Mouse (Mus musculus) cerebellum, adult 18-20 months (tissue): ENCODE results near the gene Cisd1.
A peak's percentile ranks its signal among the peaks of the same experiment; 100 is the strongest.

ENCODE experiments used
- DNase-seq, 2 experiments: peaks; one replicate each; pipeline ENCODE4 v3.0.0; 2021

Gene Cisd1

DNA sequence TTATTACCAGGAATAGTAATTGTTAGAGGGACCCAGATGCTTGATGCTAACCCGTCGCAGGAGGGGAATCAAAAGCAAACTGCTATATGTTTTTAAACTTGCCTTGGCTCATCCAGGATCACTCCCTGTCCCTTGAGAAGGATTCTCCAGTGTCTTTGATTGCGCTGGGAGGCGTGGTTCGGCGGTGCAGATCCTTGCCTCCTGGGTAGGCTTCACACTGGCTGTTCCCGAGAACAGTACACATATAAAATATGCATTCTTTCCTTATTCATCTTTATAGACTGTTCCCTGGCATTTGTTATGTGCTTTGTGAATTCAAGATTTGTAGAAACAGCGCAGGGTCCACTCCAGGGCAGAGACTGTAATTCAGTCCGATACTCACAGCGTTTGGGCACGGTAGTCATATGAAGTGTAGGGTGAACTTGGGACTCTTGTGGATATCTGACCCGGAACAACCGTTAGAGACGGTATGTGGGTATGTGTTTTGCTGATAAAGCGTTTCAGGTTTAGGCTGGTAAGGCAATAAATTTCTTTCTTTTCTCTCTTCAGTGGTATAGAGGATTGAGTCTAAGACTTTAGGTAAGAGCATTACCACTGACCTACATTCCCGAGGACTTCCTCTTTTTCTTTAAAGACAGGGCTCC, 4.0 kb upstream of the Cisd1 start:
- DNase-seq: peak; percentile 23 to 27

GRCm38 (mm10) chr10:71347964-71348636, 3.3 kb upstream of the Cisd1 start:
- no peak for DNase-seq

DNA sequence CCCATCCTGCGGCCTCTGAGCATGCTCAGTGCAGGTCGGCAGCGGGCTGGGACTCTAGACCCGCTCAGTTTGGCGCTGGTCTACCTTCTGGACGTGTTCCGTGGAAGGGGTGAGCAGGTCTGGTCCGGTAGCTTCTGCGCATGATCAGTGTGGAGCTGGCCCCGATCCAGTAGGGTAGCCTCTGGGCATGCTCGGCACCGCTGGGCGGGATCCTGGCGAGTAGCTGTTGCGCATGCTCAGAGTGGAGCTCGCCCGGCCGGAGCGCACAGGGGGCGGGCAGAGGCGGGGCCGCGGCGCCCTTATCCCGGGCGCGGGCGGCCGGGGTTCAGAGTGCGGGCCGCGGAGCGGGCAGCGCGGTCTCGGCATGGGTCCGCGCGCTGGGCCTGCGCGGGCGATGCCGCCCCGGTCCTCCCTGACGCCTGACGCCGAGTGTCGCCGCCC, 2.8 kb upstream of the Cisd1 start, which contains the start of gene Ipmk:
Ipmk (plus strand) TSS at position 255 of the 441 bp plus-strand sequence.
- DNase-seq: peak; percentile 100

GRCm38 (mm10) chr10:71346722-71347508, 2.2 kb upstream of the Cisd1 start:
- DNase-seq: peak in 1 of 2 experiments; percentile 27

DNA sequence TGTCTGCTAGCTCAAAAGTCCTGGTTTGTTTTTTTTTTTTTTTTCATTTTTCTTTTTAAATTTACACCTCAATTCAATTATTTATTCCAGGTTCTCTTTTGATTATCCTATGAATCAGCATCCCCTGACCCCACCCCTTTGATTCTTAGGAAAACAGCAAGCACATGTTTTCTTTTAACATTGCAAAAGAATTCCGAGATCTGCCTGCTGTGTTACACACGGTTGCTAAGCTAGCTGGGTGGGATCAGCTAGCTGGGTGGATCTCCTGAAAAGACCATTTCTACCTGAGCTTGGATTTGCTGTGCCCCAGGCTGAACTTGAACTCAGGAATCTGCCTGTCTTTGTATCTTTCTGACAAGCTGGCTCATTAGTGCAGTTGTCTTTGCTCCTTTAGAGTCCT, 1.4 kb upstream of the Cisd1 start:
- no peak for DNase-seq

DNA sequence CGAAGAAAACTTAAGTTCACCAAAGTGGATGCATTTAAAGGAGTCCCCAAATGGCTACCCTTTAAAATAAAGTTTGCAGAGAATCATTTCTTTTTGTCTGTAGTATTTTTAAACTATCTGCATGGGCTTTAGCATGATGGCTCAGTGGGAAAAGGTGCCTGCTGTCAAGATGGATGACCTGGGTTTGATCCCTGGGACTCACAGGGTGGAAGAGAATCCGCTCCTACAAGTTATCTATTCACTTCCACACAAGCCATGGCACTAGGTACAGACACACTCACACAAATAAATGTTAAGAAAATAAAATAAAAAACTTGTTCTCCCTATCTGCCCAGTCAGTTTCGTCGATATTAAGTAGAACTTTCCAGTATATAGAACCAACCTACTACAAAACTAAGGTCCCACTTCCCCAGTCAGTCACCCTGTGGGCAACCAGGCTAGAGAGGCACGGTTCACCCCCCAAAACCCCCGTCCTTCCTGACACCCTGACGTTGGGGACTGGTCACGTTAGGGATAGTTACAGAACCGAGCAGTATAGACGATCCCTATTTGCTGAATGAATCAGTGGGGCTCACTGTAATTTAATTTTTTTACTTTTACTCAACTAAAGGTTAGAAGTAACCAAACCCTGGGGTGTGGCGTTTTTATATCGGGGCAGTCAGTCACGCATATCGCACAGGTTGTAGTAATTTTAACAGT, 1.0 kb downstream of the Cisd1 start:
- no peak for DNase-seq

DNA sequence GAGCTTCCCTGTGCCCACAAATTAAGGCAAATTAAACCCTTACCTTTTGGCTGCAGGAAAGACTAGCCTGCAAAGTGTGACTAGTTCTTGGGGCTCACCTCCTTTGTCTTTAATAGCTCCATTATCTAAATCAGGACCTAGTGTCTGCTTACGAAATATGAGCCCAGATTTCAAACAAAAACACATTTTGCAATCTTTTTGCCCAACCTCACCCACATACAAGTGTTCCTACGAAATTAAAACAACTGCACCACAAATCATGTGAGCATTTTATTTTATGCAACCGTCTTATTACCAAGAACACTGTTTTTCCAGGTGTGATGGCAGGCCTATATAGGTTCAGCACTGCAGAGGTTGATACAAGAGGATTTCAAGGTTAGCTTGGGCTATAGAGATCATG, 1.6 kb downstream of the Cisd1 start:
- DNase-seq: no peak

- no peak for DNase-seq
Measured at GRCm38 (mm10) chr10:71342030-71342805, 2.5 kb downstream of the Cisd1 start.

- DNase-seq: no peak
Measured at GRCm38 (mm10) chr10:71341290-71341689, 3.5 kb downstream of the Cisd1 start.

GRCm38 (mm10) chr10:71340195-71340594, 4.6 kb downstream of the Cisd1 start:
- DNase-seq: no peak

GRCm38 (mm10) chr10:71339463-71339862, 5.3 kb downstream of the Cisd1 start:
- DNase-seq: no peak

DNA sequence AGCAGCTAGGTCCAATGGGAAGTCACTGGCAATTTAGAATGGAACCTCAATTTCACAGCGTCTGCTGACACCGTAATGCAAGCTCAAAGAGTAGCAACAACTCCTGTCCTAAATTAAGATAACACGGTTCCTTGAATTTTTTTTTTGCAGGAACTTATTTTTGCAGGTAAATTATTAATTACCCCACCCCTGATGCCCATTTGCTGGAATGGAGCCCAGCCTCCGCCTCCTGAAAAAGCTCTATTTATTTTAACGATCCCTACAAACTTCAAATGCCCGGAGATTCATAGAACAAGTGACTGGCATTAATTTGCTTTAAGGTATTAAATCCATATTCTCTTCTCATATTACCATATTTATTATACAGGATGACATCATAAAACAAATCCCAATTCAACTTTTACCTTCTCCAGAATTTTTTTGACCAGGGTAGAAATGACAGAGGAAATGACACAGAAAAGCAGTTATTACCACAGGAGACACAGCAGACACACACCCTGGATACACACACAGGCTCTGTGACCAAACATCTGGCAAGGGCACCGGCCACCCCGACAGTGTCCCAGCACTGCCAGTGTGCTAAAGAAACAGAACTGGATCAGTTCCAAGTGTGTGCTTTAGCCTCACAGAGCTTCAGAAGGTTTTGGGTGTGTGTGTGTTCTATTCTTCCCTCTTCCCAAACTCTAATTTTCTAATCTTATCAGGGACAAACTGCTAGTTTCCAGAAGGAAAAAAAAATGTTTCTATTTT, 6.4 kb downstream of the Cisd1 start:
- no peak for DNase-seq

DNA sequence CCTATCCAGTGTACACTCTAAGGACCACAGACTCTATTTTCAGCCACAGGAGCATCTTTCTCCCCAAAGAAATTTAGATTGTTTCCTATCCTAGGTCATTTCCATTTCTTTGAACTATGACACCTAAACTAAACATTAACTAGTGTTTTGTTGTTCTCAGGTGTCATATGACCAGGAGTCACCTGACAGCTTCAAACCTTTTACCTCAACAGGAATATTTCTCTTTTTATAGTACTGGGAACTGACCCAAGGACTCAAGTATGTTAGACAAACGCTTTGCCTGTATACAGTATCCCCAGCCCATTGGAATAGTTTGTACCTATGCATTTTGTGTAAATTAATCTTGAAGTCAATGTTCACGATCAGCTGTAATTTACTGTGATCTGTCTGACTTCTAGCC, 7.0 kb downstream of the Cisd1 start:
- DNase-seq: no peak

GRCm38 (mm10) chr10:71332859-71333258, 11.9 kb downstream of the Cisd1 start:
- no peak for DNase-seq

GRCm38 (mm10) chr10:71332376-71332775, 12.4 kb downstream of the Cisd1 start:
- DNase-seq: no peak

GRCm38 (mm10) chr10:71331908-71332307, 12.8 kb downstream of the Cisd1 start:
- DNase-seq: no peak

DNA sequence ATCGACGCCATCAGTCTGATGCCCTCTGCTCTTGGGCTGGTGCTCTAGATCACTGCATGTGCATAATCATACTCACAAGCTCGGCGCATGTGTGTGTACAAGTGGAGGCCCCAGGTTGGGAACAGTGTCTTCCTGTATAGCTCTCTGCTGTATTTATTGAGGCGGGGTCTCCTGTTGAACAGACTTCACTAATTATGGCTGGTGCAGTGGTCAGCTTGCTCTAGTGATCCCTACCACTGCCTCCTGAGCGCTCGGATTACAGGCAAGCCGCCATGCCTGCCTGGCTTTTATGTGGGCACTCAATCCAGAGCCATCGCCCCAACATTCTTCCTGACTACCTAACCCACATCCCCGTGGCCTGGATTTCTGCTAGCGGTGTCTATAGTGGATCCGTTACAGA, 14.7 kb downstream of the Cisd1 start:
- no peak for DNase-seq

GRCm38 (mm10) chr10:71329295-71329694, 15.5 kb downstream of the Cisd1 start:
- DNase-seq: no peak

DNA sequence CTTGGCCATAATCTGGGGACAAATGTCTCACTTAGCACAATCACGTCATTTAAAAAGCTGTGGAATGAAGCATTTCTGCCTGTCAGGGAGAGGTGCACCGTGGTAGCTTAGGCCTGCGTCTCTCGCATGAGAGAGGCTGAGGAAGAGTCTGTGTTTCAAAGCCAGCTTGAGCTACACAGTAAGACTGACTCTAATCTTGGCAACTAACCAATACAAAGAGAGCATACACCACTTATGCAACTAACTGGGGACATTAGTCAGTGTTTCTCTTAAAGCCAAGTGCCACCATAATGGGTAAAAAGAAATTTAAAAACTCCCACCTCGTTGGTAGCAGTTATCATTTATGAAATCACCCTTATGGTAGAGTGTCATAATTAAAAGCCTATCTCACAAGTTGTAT, 15.9 kb downstream of the Cisd1 start:
- no peak for DNase-seq

- no peak for DNase-seq
Measured at GRCm38 (mm10) chr10:71328382-71328781, 16.4 kb downstream of the Cisd1 start.

DNA sequence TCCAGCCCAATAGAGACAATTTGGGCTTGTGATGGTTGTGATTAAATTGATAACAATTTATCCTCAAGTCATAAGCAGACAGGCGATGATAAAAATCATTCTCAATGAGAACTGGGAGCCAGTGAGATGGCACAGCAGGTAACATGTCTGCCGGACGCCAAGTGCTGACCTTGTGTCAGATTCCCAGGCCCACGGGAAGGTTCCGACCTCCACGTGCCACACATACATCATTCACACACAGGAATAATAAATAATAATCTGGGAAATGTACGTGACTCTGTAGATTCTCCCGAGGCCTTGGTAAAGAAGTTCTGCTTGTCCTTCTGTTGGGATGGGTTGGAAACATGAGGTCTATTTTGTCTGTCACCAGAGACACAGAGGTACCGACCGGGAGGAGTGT, 17.4 kb downstream of the Cisd1 start:
- DNase-seq: no peak

DNA sequence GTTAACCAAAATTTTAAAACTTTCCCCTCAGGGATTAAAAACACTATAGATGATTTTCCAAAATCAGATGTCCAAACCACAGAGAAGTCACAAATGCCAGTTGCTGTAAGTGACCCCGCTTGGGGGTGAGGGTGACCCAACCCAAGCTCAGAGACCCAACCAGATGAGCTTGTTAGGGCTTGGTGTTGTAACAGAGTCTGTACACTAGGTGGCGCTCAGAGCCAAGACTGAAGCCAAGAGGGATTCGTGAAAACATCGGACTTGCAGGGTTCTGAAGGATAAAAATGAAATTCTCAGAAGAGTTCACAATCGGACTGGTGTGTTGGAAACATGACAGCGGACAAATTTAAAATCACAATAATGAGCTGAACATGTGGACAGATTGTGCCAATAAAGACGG, 18.0 kb downstream of the Cisd1 start:
- DNase-seq: peak; percentile 73 to 77
